Mouse (Mus musculus): Measurements from ENCODE around the gene Prss28.

Gene Prss28

DNA sequence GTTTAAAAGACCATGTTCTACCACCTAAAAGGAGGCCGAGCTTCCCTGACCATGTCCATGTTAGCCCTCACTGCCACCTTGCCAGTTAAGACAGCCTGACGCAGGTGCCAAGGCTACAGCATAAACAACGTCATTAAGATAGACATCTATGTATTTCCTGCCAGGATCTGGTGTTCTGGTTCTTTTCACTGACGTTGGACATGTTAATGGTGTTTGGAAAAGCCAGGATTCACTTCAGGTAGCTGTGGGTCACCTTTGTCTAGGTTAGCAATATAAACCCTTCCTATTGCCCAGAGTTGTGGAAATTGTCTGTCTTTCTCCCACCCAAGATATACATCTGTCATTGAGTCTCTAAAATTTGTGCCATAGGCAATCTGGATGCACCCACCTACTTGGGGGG, at the start of gene Prss28:
Gene Prss28, plus strand, starts transcription at position 301 of the 400 bp plus-strand sequence.
- DNase-seq (ENCODE audit: low spot score), result no peak

DNA sequence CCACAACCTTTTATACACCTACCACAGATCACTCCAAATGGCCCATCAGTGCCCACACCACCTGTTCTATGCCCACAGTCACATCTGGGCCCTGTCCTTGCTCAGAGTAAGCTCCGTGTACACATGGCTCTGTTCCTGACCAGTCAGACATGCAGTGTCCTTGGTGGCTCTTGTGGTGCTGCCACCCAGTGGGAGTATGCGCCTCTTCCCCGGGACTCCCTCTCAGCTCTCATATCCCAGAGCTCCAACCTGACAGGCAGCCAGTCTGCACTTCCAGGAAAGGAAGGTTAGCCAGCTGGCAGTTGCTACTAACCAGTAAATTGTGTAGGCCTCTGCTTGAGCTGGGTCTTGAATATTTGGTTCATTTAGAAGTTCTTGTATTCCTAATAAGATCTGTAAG, 44.0 kb upstream of the Prss28 start:
- no peak for DNase-seq (ENCODE audit: low spot score)

DNA sequence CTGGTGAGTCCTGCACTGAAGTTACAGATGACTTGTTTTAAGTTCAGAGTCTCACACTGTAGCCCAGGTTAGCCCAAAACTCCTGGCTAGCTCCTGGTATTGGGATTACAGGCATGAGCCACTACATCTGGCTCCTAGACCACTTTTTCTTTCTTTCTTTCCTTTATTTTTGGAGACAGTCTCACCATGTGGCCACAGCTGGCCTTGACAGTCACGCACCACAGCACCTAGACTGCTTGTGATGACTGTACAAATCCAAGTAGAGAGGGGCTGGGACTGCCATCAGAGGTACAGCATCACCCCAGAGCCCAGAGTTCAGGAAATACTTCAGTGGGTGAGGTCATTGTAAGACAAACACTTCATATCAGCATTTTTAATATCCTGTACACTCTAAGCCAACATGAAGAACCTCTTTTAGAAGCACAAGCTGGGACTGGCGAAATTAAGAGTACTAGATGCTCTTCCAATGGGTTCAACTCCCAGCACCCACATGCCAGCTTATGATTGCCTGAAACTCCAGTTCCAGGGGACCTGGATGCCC, 37.6 kb upstream of the Prss28 start:
- no peak for DNase-seq (ENCODE audit: low spot score)

DNA sequence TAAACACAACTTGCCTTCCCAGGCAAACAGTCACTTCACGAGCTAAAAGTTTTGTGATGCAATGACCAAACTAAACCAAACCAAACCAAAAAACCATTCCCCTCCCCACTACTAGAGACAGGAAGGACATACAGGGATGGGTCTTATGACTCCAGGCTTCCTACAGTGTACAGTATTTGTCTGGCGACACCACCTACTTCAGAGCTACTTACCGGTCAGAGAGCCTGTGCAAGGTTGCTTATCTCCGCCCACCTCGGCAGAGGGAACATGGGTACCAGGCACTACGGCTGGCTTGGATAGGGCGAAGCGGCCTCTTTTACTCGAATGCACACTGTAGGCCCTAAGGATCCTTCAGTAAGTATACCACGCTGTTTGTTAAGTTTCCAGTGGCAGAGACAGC, 36.1 kb upstream of the Prss28 start:
- DNase-seq (ENCODE audit: low spot score), result peak; percentile 42

DNA sequence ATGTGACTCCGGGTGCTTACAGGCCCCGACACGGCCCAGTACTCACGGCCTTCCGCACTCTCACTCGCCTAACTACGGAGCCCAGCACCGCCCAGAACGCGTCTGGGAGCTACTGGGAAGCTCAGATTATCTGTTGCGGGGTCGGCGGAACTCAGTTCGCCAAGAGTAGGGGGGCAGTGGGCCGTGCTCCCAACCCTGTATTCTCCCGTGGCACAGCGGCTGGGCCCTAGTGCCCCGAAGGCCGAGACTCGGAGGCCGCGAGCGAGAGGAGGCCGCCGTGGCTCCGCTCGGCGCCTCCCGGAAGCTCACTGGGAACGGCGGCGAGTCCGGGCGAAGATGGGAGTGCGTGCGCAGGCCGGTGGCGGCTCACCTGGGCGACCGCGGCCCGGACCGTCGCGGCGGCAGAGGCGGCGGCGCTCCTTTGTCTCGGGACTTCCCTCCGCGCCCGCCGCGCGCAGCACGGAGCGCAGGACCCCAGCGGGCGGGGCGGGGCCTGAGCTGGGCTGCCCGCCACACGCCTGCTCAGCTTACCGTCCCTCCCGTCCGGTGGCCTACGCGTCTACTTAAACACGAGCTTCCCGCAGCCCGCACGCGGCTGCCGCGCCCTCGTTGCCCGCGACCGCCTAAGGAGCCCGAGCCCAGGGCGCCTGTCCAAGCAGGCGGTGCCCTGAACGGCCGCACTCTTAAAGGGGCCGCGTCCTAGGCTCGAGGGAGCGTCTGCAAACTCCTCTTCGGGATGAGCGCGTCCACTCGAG, 35.3 kb upstream of the Prss28 start:
- peak; percentile 92 for DNase-seq (ENCODE audit: low spot score)

DNA sequence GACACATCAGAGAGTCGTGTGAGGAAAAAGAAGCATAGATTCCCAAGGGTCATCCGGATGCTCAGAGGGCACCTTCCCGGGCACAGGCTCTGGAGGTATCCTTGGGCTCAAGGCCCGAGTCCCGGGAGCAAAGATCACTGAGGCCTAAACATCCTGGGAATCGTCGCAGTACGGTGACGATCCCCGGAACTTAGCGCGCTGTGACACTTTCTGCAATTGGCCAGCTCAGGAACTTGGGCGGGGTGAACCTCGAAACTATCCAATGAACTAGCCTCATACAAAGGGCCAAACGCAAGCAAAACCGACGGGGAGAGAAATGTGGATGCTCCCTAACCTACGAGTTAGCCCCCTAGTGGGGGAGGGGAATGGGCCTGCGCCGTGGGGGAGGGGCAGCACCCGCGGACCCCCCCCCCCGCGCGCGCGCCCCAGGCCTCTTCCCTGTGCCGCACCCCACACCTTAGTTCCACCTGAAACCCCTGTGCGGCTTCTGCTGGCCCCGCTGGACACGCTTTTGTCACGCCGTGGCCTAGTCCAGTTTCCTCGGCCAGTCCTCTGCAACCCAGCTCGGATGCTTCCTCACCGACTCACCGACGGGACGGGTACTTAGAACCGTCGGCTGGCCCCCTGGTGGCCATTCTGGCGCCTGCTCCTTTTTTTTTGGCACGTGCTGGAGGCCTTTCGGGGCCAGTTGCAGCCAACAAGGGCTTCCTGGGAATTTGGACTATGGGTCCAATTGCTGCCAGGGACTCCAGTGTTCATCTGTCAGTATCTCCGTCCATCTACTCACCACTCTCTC, 34.5 kb upstream of the Prss28 start:
- peak; percentile 94 for DNase-seq (ENCODE audit: low spot score)

DNA sequence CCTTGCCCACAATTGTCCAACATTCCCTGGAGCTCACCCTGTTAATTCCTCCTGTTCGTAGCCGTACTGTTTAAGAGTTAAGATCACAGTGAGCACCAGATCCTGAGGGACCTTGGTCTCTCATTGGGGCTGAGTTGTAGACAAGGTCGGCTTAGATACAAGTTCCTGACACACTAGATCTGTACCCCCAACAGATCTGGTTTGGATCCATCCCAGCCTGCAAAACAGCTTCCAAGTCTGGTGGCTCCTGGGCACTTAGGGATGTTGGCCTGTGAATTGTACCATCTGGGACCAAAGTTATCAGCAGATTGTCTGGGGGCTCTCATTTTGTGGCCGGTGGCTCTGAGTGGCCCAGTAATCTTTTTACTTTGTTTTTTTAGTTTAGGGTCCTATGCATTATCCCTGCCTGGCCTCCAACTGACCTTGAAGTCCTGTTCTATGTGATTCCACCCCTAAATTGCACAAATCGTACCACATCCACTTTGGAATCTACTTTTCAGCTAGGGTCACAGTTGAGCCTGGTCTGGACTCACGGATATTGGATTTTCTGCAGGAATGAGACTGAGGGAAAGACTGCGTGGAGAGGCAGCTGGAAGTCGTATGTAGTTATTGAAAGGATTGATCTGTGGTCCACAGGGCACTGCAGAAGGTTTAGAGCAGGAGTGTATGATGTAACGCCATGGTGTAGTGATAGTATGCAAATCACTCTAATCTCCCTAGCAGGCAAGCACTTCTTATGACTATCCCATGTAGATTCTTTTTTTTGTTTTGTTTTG, 33.7 kb upstream of the Prss28 start, which contains the start of gene Ube2i:
Gene Ube2i, minus strand, starts transcription at position 52 of the 776 bp plus-strand sequence.
- no peak for DNase-seq (ENCODE audit: low spot score)

DNA sequence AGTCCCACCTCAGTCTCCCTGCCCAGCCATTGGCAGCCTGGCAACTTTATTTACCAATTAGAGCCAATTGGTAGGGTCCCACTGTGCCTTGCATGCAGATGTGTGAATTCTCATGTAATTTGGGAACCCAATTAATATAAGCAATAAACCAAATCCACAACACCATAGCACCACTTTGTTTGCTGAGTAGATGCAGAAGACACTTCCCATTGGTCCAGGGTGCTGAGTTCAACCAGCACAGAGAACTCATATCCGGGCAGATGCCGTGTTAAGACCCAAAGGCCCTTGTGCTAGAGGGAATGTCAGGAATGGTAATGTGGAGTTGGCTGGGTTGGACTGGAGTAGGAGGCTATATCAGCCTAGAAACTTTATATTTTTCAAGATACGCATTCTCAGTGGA, 32.6 kb upstream of the Prss28 start:
- DNase-seq (ENCODE audit: low spot score), result no peak

DNA sequence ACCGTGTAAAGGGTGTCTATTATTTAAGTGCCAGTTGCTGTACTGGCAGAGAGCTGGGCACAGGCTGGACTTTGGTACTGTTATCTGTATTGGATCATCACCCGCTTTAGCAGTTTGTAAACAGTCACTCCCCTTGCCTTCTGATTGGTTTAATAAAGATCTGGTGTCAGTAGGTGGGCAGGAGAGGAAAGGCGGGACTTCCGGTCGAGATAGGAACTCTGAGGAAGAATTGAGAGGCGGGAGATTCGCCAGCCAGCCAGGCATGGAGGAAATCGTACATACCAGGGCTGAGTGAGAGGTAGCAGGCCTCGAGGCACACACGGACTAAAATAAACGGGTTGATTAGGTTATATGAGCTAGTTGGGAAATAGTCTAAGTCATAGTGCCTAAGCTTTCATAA, 26.3 kb upstream of the Prss28 start:
- peak; percentile 17 for DNase-seq (ENCODE audit: low spot score)

DNA sequence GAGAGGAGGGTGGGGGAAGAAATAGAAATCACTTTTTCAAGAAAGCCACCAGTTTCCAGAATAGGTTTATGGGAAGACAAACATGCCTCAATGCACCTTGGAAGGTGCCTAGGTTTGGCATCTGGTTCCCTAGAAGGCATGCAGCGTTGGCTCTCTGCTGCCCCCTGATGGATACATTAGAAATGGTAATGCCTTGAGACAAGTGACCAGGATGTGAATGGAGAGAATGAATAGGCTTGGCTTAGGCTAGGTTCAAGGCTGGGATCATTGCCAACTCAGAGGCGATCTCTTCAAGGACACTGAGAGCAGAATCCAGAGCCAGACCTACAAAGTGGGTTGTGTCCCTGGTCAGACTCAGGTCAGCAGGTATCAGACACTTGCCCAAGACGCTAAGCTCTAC, 23.4 kb upstream of the Prss28 start:
- peak; percentile 53 for DNase-seq (ENCODE audit: low spot score)

DNA sequence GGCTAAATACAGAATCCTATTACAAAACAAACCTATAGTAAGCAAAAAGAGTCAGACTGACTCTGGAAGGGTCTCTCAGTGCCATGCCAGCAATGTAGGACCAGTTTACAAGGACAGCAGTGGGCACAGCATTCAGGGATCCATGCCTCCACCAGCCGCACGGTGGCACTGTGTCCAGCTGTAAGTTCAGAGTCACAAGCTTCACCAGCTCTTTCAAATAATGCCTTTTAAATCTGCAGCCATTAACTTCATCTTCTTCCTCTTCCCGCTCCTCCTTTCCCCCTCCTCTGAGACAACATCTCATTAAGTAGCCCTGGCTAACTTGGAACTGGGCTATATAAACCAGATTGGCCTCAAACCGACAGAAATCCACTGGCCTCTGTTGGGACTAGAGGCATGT, 19.6 kb upstream of the Prss28 start:
- no peak for DNase-seq (ENCODE audit: low spot score)

DNA sequence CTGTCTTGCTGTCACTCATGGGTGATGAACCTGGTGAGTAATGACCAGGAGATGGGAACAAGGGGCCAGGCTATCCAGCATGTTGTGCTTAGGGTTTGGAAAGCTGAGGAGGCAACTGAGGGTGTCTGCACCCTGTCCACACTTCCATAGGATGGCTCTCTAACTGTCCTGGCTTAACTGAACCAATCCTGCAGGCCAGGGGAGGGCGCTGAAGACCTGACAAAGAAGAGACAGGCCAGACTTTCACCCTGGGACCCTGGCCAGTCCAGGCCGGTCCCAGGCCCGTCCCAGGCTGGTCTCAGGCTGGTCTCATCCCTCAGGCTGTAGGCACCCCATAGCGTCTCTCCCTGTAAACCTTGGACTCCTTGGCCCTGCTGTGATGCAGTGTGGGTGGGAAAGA, 18.0 kb upstream of the Prss28 start:
- no peak for DNase-seq (ENCODE audit: low spot score)

DNA sequence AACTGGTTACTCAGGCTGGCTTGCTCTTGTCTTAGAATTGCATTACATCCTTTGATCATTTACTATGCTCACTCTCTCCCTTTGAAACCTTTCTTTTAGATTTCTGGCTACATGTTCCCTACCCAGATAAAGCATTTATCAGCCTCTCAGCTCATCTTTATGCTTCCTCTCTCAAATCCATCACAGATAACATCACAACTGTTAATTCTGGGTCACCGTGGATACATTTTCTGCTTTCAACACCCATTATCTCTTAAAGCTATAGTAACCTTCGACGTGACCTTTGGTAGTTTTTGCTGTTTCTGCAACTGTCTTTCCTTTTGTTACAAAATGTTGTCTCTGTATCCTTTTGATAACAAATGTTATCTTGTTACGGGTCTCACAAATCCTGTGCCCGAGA, 15.0 kb upstream of the Prss28 start:
- DNase-seq (ENCODE audit: low spot score), result no peak

DNA sequence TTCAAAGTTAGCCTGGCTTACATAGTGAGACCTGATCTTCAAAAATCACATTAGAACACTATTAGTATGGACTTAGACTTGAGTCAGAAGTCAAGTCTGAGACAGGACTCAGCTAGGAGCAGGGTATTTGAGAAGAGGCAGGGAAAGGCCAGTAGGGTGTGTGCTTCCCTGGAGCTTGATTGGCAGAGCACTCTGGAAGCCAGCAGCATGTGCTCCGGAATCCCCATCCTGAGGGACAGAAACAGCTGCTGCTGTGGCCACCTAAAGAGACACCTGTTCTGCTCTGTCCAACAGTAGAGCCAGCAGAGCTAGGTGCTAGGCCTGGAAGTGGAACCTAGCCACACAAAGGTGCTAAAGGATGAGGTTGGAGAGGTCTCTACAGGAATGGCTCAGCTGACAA, 14.3 kb upstream of the Prss28 start:
- DNase-seq (ENCODE audit: low spot score), result no peak

DNA sequence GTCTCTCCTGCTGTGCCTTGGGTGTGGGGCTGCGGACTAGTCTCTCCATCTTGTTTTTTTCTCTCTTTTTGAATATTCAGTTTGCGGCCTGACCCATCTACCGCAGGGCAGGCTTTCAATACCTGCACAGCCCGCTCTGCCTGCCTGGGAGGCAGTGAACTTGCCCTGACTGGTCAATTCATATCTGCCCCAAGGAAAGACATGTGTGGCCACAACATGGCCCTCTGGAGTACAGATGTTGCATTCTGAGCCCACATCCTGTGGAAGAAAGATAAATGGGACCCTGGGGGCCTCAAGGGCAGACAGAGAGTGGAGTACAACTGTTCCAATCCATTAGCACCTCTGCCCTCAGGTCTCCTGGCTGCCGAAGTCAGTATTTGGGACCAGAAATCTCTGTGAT, 10.4 kb upstream of the Prss28 start, which contains the start of gene Prss34:
Gene Prss34, plus strand, starts transcription at position 301 of the 400 bp plus-strand sequence.
- no peak for DNase-seq (ENCODE audit: low spot score)

DNA sequence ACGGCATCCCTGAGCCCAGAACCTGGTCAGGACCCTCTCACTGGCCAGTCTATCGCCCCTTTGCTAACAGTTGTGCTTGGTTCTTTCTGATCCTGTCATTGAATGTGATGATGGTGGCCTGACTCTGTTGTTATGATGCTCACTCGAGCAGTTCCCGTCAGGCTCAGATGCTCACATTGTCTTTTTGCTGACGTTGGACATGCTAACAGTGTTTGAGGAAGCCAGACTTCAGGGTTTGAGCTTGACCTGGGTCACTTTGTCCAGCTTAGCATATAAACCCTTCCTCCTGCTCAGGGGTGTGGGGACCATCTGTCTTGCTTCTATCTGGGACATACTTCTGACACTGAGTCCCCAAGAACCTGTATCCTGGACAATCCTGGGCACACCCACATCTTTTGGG, 9.9 kb downstream of the Prss28 start, which contains the start of gene Prss29:
Gene Prss29, plus strand, starts transcription at position 301 of the 400 bp plus-strand sequence.
- no peak for DNase-seq (ENCODE audit: low spot score)

DNA sequence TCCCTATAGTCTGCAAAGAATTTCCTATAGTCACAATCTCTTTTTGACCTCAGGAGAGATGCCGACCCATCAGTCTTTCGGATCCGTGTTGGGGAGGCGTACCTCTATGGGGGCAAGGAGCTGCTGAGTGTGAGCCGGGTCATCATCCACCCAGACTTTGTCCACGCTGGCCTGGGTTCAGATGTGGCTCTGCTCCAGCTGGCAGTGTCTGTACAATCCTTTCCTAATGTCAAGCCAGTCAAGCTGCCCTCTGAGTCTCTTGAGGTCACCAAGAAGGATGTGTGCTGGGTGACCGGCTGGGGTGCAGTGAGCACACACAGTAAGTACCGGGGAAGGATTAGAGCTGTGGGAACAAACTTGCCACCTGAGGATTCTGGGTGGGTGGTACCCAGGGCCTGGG, 12.4 kb downstream of the Prss28 start:
- DNase-seq (ENCODE audit: low spot score), result no peak

DNA sequence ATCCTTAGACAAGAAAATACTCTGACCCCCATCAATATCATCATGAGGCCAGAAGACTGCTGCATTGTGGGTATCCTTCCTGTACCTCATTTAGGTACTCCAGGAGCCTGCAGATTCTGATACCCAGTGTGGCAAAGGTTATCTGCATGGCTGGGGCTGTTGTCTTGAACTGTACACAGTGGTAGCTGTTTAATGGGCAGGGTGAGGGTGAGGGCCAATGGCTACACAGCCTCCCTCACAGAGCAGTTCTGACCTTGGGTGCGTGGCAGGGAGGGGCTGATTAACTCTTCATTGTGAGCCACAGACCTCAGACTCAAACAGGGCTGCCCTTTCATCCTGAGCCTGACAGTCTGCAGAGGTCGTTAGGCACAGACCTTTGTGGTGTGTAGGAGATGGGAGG, 14.5 kb downstream of the Prss28 start:
- no peak for DNase-seq (ENCODE audit: low spot score)

DNA sequence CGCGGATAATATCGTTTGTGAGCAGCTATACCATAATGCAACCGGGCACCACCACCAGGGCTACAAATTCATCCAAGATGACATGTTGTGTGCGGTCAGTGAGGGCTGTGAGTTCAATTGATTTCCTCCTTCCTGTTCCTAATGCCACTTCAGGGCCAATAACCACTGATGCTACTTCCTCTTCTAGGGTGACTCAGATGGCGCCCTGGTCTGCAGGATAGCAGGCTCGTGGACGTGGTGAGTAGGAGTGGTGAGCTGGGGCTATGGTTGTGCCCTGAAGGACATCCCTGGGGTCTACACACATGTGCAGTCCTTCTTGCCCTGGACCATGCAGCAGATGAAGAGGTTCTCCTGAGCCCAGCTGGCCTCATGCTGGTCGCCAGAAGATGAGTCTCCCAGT, 23.9 kb downstream of the Prss28 start:
- DNase-seq (ENCODE audit: low spot score), result no peak

DNA sequence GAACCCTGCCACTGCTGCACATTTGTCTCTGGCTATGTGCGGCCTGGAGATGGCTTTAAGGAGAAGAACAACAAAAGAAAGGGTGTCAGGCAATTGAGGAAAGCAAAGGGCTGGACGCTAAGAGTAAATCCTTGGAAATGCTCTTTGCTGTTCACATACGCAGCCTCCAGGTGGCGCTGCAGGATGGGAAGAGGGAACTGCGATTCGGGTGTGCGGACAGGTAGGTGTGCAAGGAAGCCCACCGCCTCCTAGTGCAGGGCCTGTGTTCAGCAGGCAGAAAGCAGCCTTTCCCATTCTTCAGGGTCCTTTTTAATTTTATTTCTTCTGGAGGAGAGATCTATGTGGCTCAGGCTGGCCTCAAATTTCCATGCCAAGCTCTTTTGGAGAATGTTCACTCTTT, 25.5 kb downstream of the Prss28 start:
- peak; percentile 10 for DNase-seq (ENCODE audit: low spot score)

DNA sequence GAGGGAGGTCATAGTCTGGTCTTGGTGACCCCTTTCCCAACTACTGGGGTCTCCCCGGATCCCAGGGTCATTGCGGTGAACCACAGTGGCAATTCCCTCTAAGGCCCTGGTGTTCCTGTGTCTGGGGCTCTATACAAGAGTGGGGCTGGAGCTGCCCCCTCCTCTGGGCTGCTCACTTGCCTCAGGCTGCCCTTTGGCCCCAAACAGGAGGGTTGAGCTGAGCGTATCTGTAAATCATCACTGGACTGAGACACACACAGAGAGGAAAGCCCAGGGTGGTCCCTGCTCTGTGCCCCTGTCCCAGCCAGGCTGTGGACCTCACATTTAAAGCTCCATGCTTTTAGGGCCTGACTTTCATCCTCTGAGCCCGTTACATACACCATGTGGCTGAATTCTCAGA, 29.8 kb downstream of the Prss28 start:
- no peak for DNase-seq (ENCODE audit: low spot score)

DNA sequence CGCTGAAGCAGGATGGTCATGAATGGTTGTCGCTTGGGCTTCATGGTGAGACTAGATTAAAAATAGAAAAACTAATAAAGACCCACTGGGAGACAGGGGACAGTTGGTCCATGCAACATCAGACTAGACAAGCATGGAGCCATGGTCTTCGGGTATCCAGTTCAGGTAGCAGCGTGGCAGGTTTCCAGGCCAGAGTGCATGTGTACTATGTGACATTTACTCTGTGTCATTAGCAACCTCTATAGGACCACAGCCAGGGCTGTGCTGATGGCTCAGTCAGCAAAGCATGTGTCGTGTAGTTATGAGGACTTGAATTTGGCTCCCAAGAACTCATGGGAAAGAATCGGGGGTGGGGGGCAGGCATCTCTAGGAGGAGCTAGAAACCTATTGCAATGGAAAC, 31.6 kb downstream of the Prss28 start:
- no peak for DNase-seq (ENCODE audit: low spot score)

Measured in spleen, adult 12 weeks (tissue).